Mouse (Mus musculus): ENCODE measurements around the gene Fbxw7.

- TF ChIP-seq CTCF (conservative IDR thresholded peaks at IDR 0.05; ENCODE audit: insufficient read depth, insufficient read length, low read depth, low read length) (no peak), POLR2A (IDR thresholded peaks at IDR 0.05; ENCODE audit: low read depth, low read length) (no peak)
Measured at GRCm38 (mm10) chr3:85024237-85024636, 209.2 kb downstream of the Fbxw7 start.

Data from kidney, adult 2 months (tissue).